Mouse (Mus musculus) cerebellum, adult 2 months (tissue): Measurements from ENCODE around the gene Rfx4.

Experiments
- CTCF ChIP-seq: fragments of 200-500 bp; IDR thresholded peaks from 2 replicates; pipeline ENCODE4 v1.5.1; 2011; ENCODE audit warnings: low read depth, mild to moderate bottlenecking, control low read depth, low read length, moderate library complexity, borderline replicate concordance; ENCODE audit not compliant: insufficient read depth
- POLR2A ChIP-seq: fragments of 200-500 bp; IDR thresholded peaks from 2 replicates; pipeline ENCODE4 v1.6.1; 2011; ENCODE audit warnings: low read length, control low read depth, borderline replicate concordance; ENCODE audit not compliant: insufficient read depth

GRCm38 (mm10) chr10:84805576-84805975 is 49.7 kb downstream of the Rfx4 start:
- no peak for TF ChIP-seq POLR2A
- no peak for TF ChIP-seq CTCF
